Mouse (Mus musculus) telencephalon, adult 2 months (tissue): ENCODE measurements around the gene Ash1l.

Experiments
- DNase-seq: peaks from one replicate; pipeline ENCODE4 v3.0.0-alpha.2; 2011; ENCODE audit warnings: low read depth, low spot score

Gene Ash1l

GRCm38 (mm10) chr3:89091811-89092508 is 141.5 kb downstream of the Ash1l start:
- no peak for DNase-seq

- no peak for DNase-seq
Measured at GRCm38 (mm10) chr3:89092509-89093090, 142.2 kb downstream of the Ash1l start.

GRCm38 (mm10) chr3:89093175-89093574 is 142.8 kb downstream of the Ash1l start, which contains the start of gene Rusc1:
Gene Rusc1 (minus strand): TSS chr3:89093311.
- peak; percentile 88 for DNase-seq

GRCm38 (mm10) chr3:89094021-89094420 is 143.6 kb downstream of the Ash1l start:
- DNase-seq = no peak

GRCm38 (mm10) chr3:89100811-89101210 is 150.4 kb downstream of the Ash1l start, which contains the start of gene Gm43738:
Gene Gm43738 (minus strand): TSS chr3:89101099.
- no peak for DNase-seq

GRCm38 (mm10) chr3:89101459-89101811 is 151.0 kb downstream of the Ash1l start:
- DNase-seq = no peak

GRCm38 (mm10) chr3:89101812-89102494 is 151.5 kb downstream of the Ash1l start, which contains the start of gene Fdps:
Gene Fdps (minus strand): TSS chr3:89101959.
- peak; percentile 100 for DNase-seq

GRCm38 (mm10) chr3:89102495-89103290 is 152.3 kb downstream of the Ash1l start:
- no peak for DNase-seq

GRCm38 (mm10) chr3:89103291-89103595 is 152.8 kb downstream of the Ash1l start:
- no peak for DNase-seq

GRCm38 (mm10) chr3:89106881-89107280 is 156.5 kb downstream of the Ash1l start:
- DNase-seq = no peak

GRCm38 (mm10) chr3:89107545-89107944 is 157.1 kb downstream of the Ash1l start:
- DNase-seq = no peak

- DNase-seq = no peak
Measured at GRCm38 (mm10) chr3:89108146-89108545, 157.7 kb downstream of the Ash1l start.

- no peak for DNase-seq
Measured at GRCm38 (mm10) chr3:89113058-89113457, 162.6 kb downstream of the Ash1l start.

GRCm38 (mm10) chr3:89115522-89115921 is 165.1 kb downstream of the Ash1l start:
- DNase-seq = no peak

- no peak for DNase-seq
Measured at GRCm38 (mm10) chr3:89123313-89123712, 172.9 kb downstream of the Ash1l start.

- no peak for DNase-seq
Measured at GRCm38 (mm10) chr3:89124241-89124640, 173.8 kb downstream of the Ash1l start.

GRCm38 (mm10) chr3:89125981-89126380 is 175.6 kb downstream of the Ash1l start:
- DNase-seq = no peak
